Mouse (Mus musculus): ENCODE measurements around the gene Notch2.

- TF ChIP-seq POLR2A (IDR thresholded peaks at IDR 0.05; ENCODE audit: control insufficient read depth, low read depth, low read length) (no peak), CTCF (IDR thresholded peaks at IDR 0.05; ENCODE audit: control insufficient read depth, insufficient read depth, insufficient replicate concordance, low read depth, low read length) (no peak)
Observed at GRCm38 (mm10) chr3:98053817-98054216, 40.5 kb downstream of the Notch2 start.

Measured in testis, adult 2 months (tissue).